ENCODE assay signal across 8 mouse cellular contexts in genomic region chr4:133278482-133278881, GRCm38 (mm10). TPM values are rescaled to one million over a fixed set of nuclear protein-coding genes. Genes with fewer than 3 reads are reported as not detected.
DNase-seq lines count a peak whose midpoint lies in the region; ATAC-seq and TF ChIP-seq lines count a peak whose summit lies in the region.

No protein-coding gene starts in this region.

- H3K9me3 ChIP-seq in E14TG2a.4 (ENCODE audit: low read length), result no peaks in the 10 kb centered on the region
- no peaks in the 10 kb centered on the region for H3K9me3 ChIP-seq in forebrain, embryonic 16.5 days (ENCODE audit: control insufficient read depth, low read length)
- no peaks in the 10 kb centered on the region for H3K9me3 ChIP-seq in liver, embryonic 15.5 days (replicated peaks)

- peaks cover 8% of the 10 kb centered on the region for H3K4me1 ChIP-seq in heart, adult 2 months (ENCODE audit: control insufficient read depth, insufficient read depth, low read length)
- H3K4me1 ChIP-seq in E14TG2a.4 (replicated peaks; ENCODE audit: low read depth, low read length), result peaks cover 60% of the 10 kb centered on the region
- H3K4me1 ChIP-seq in forebrain, embryonic 16.5 days (replicated peaks; ENCODE audit: control insufficient read depth, insufficient read depth, low read length), result peaks cover 40% of the 10 kb centered on the region
- peaks cover 48% of the 10 kb centered on the region for H3K4me1 ChIP-seq in liver, embryonic 15.5 days (replicated peaks)

- DNase-seq in heart, adult 2 months, result no peak
- DNase-seq in heart, adult 11 months, result no peak
- no peak for DNase-seq in spleen, postnatal 4 days (ENCODE audit: low spot score in 2 of 2)
- DNase-seq in adrenal gland, adult 18-20 months (ENCODE audit: low spot score in 2 of 2), result no peak
- no peak for DNase-seq in Muller cell, postnatal 12 days (ENCODE audit: inconsistent ontology term)

- no peak for TF ChIP-seq CTCF in heart, adult 2 months (IDR thresholded peaks at IDR 0.05)
- TF ChIP-seq CTCF in E14TG2a.4 (conservative IDR thresholded peaks at IDR 0.05; ENCODE audit: low read length), result no peak

- H3K27ac ChIP-seq in heart, adult 2 months, result peak overlapping the region; percentile 70
- peak overlapping the region; percentile 84 for H3K27ac ChIP-seq in forebrain, embryonic 16.5 days (ENCODE audit: low read length)
- H3K27ac ChIP-seq in liver, embryonic 15.5 days (replicated peaks), result peak overlapping the region; percentile 90

- no peak for TF ChIP-seq POLR2A in heart, adult 2 months (IDR thresholded peaks at IDR 0.05; ENCODE audit: insufficient read depth, low read depth, low read length)

- 74% methylated on average over 3 of the region's 3 CpGs for WGBS in heart, adult 2 months
- WGBS in forebrain, embryonic 16.5 days, result 83% methylated on average over 3 of the region's 3 CpGs
- 73% methylated on average over 3 of the region's 3 CpGs for WGBS in liver, embryonic 15.5 days (ENCODE audit: insufficient replicate concordance)

- intact Hi-C loops in heart, adult 2 months (cut with DNase I), result loop anchor here (2.0 kb wide), 1 partner anchor 60 kb away; no protein-coding TSS in a partner anchor

- no peak overlapping the region for H3K9ac ChIP-seq in heart, adult 2 months (ENCODE audit: low read depth, low read length)
- H3K9ac ChIP-seq in forebrain, embryonic 16.5 days (replicated peaks; ENCODE audit: low read depth, low read length), result no peak overlapping the region
- H3K9ac ChIP-seq in liver, embryonic 15.5 days, result no peak overlapping the region

- no peak for TF ChIP-seq EP300 in heart, adult 2 months (IDR thresholded peaks at IDR 0.05; ENCODE audit: insufficient read depth, low read depth, low read length)

- H3K79me2 ChIP-seq in heart, adult 2 months (replicated peaks; ENCODE audit: control insufficient read depth, insufficient read depth, low read length), result peaks cover 4% of the 10 kb centered on the region

- H3K4me3 ChIP-seq in heart, adult 2 months, result no peak overlapping the region; the same call in 1 of the 2 replicates
- peak overlapping the region; percentile 99 for H3K4me3 ChIP-seq in E14TG2a.4 (replicated peaks; ENCODE audit: low read length)
- H3K4me3 ChIP-seq in forebrain, embryonic 16.5 days (replicated peaks; ENCODE audit: low read length), result no peak overlapping the region
- H3K4me3 ChIP-seq in liver, embryonic 15.5 days (replicated peaks), result peak overlapping the region; percentile 85; the same call in 1 of the 2 replicates

- no peaks in the 10 kb centered on the region for H3K36me3 ChIP-seq in heart, adult 2 months (ENCODE audit: control insufficient read depth, insufficient read depth, low read length)
- peaks cover 23% of the 10 kb centered on the region for H3K36me3 ChIP-seq in E14TG2a.4 (ENCODE audit: insufficient read depth, low read length)
- no peaks in the 10 kb centered on the region for H3K36me3 ChIP-seq in forebrain, embryonic 16.5 days (ENCODE audit: control insufficient read depth, insufficient read depth)
- 0 out of 2 replicates have a peak, but pooled peaks cover 9% of the 10 kb centered on the region for H3K36me3 ChIP-seq in liver, embryonic 15.5 days (replicated peaks)

- H3K4me2 ChIP-seq in forebrain, embryonic 16.5 days (ENCODE audit: low read length), result peak overlapping the region; percentile 83
- H3K4me2 ChIP-seq in liver, embryonic 15.5 days, result peak overlapping the region; percentile 81

- no peak for ATAC-seq in forebrain, embryonic 16.5 days
- no peak for ATAC-seq in liver, embryonic 15.5 days (ENCODE audit: insufficient read depth)

- H3K27me3 ChIP-seq in heart, adult 2 months (ENCODE audit: control insufficient read depth, insufficient read depth, low read length), result no peaks in the 10 kb centered on the region
- no peaks in the 10 kb centered on the region for H3K27me3 ChIP-seq in E14TG2a.4 (ENCODE audit: insufficient read depth, low read length)
- no peaks in the 10 kb centered on the region for H3K27me3 ChIP-seq in forebrain, embryonic 16.5 days (replicated peaks; ENCODE audit: control insufficient read depth, insufficient read depth, low read length)
- no peaks in the 10 kb centered on the region for H3K27me3 ChIP-seq in liver, embryonic 15.5 days

RNA-seq across cellular contexts. Expression of gene Tmem222, which starts 0.9 kb away (rescaled TPM):
- 10 to 100 TPM; 31.9 to 33.9 TPM for total RNA-seq in heart, adult 2 months (2021)
- polyA plus RNA-seq in heart, adult 2 months (2012; rRNA removed), result 48.3 and 72.9 TPM in 2 replicates
- 112 and 124 TPM in 2 replicates for polyA plus RNA-seq in forebrain, embryonic 16.5 days (2015; fragmentation: Nextera tagmentation; extraction: Ambion mirVana)
- 35.8 and 42.3 TPM in 2 replicates for polyA plus RNA-seq in liver, embryonic 15.5 days (2015; fragmentation: Nextera tagmentation; extraction: Ambion mirVana)
- 10 to 100 TPM; 55.5 to 61.6 TPM for total RNA-seq in adrenal gland, adult 18-20 months (2021)

RNA-seq across cellular contexts. Expression of gene Sytl1, which starts 15.6 kb away (rescaled TPM):
- total RNA-seq in heart, adult 2 months (2021), result under 1 TPM; 0.29 to 0.61 TPM
- polyA plus RNA-seq in heart, adult 2 months (2012; rRNA removed), result 0.53 and 0.80 TPM in 2 replicates
- polyA plus RNA-seq in forebrain, embryonic 16.5 days (2015; fragmentation: Nextera tagmentation; extraction: Ambion mirVana), result 0.47 and 0.52 TPM in 2 replicates
- 0.92 and 1.0 TPM in 2 replicates for polyA plus RNA-seq in liver, embryonic 15.5 days (2015; fragmentation: Nextera tagmentation; extraction: Ambion mirVana)
- 1 to 10 TPM; 1.2 to 1.5 TPM for total RNA-seq in adrenal gland, adult 18-20 months (2021)

RNA-seq across cellular contexts. Expression of gene Map3k6, which starts 37.9 kb away (rescaled TPM):
- 10 to 100 TPM; 16.3 to 27.3 TPM for total RNA-seq in heart, adult 2 months (2021)
- 12.0 and 15.7 TPM in 2 replicates for polyA plus RNA-seq in heart, adult 2 months (2012; rRNA removed)
- 2.1 and 2.3 TPM in 2 replicates for polyA plus RNA-seq in forebrain, embryonic 16.5 days (2015; fragmentation: Nextera tagmentation; extraction: Ambion mirVana)
- 2.0 and 2.9 TPM in 2 replicates for polyA plus RNA-seq in liver, embryonic 15.5 days (2015; fragmentation: Nextera tagmentation; extraction: Ambion mirVana)
- total RNA-seq in adrenal gland, adult 18-20 months (2021), result 10 to 100 TPM; 30.7 to 34.2 TPM

Comparison
In these comparisons a context has a peak if more than half of its experiments do, and no peak if none do; other contexts are left out.
1. H3K4me3 ChIP-seq: peak in E14TG2a.4 (single experiment) and liver, embryonic 15.5 days (single experiment); none in heart, adult 2 months (single experiment) and forebrain, embryonic 16.5 days (single experiment).
2. Peak in every context shown above with its lines, with median percentiles within 50 percentile points of each other: H3K27ac ChIP-seq.